Mouse (Mus musculus) stomach, embryonic 15.5 days (tissue): ENCODE results near the gene Casp8. TPM values are rescaled to one million over a fixed set of nuclear protein-coding genes. Genes with fewer than 3 reads are reported as not detected.
"Not testable (repeated sequence)": the region's sequence is repeated elsewhere in the genome, so short reads cannot be mapped to it uniquely, and the experiment has no call there.

Experiments
- ATAC-seq: fragments of 200-750 bp; cut with Nextera tagmentation; 2 replicates; pipeline ENCODE4 v1.8.0; 2017; ENCODE audit warnings: low read depth, moderate number of reproducible peaks, moderate TSS enrichment; ENCODE audit not compliant: insufficient read depth, low FRiP score
- H3K27ac ChIP-seq: fragments of 300-500 bp; sonication (generic); 2 replicates; pipeline ENCODE4 v1.5.1; 2015; ENCODE audit warnings: mild to moderate bottlenecking, inconsistent platforms
- H3K27me3 ChIP-seq: fragments of 300-500 bp; sonication (generic); replicated peaks from 2 replicates; pipeline ENCODE4 v1.6.1; 2015; ENCODE audit warnings: inconsistent platforms
- H3K36me3 ChIP-seq: fragments of 300-500 bp; sonication (generic); 2 replicates; pipeline ENCODE4 v1.6.1; 2015; ENCODE audit warnings: inconsistent platforms
- H3K4me1 ChIP-seq: fragments of 300-500 bp; sonication (generic); 2 replicates; pipeline ENCODE4 v1.6.1; 2015; ENCODE audit warnings: inconsistent platforms
- H3K4me2 ChIP-seq: fragments of 300-500 bp; sonication (generic); 2 replicates; pipeline ENCODE4 v1.6.1; 2015; ENCODE audit warnings: mild to moderate bottlenecking, inconsistent platforms
- H3K4me3 ChIP-seq: fragments of 300-500 bp; sonication (generic); replicated peaks from 2 replicates; pipeline ENCODE4 v1.5.1; 2015; ENCODE audit warnings: inconsistent platforms
- H3K9ac ChIP-seq: fragments of 300-500 bp; sonication (generic); 2 replicates; pipeline ENCODE4 v1.6.1; 2015; ENCODE audit warnings: inconsistent platforms
- H3K9me3 ChIP-seq: fragments of 300-500 bp; sonication (generic); 2 replicates; pipeline ENCODE4 v1.6.1; 2016; ENCODE audit warnings: inconsistent platforms
- WGBS: fragments of 180-500 bp; shearing (Covaris S2); methylation state at CpG from one replicate; pipeline ENCODE4 v1.1.7; 2015; 5-methylcytosine and 5-hydroxymethylcytosine counted together
- polyA plus RNA-seq: library from polyadenylated mRNA; unstranded; fragments of >200 nt; fragmentation: Nextera tagmentation; extraction: Ambion mirVana; gene quantifications from 2 replicates; pipeline ENCODE4 v1.2.1, GENCODE M21; 2015

Gene Casp8
- polyA plus RNA-seq, 1 experiment from 2014 or later, result 41.8 TPM

DNA sequence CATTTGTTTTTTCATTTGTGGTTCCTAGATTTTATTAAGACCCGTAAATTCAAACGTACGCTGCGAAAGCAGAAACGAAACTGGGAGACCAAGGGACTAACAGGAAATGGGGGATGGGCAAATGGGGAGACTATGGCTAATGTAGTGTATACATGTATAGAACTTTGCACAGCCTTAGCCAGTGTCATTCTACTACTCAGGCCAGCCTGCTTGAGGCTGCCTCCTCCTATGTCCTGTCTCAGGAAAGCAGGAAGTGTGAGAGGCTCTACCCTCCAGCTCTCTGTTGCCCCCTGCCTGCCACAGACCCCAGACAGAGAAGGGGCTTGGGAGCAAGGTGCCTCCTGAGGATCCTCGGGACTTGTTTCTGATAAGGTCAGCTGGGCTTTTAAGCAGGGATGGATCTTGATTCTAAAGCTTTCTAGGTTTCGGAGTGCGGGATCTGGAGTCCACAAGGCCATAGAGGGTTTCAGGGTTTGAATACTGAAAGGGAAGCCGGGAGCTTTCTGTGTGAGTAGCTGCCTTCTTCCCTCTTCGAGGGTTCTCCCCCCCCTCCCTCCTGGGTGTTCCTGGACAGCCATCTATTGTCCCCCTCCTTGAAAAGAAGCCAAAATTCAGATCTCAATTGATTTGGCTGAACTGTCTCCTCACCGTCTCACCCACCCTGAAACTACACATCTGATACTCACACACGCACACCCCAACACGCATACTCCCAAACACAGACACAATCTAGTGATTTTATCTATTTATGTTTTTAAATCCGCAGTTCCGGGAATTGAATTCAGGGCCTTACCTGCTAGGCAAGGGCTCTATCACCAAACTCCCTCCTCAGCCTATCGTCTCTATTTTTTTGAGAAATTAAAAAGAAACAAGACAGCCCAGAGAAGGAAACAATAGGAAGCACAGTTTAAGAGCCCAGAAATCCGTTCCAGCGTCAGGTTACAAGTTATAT lies 7.4 kb downstream of the Casp8 start:
- no peak overlapping the region for H3K4me3 ChIP-seq
- WGBS, result 80% methylated on average over 18 of the region's 18 CpGs
- H3K9me3 ChIP-seq, result no peaks in the 10 kb centered on the region
- no peaks in the 10 kb centered on the region for H3K4me1 ChIP-seq
- peak; percentile 63; the same call in 1 of the 2 replicates for ATAC-seq
- H3K27me3 ChIP-seq, result no peaks in the 10 kb centered on the region
- no peak overlapping the region for H3K4me2 ChIP-seq
- no peak overlapping the region for H3K9ac ChIP-seq
- H3K27ac ChIP-seq, result peak overlapping the region; percentile 57; the same call in 1 of the 2 replicates
- 0 out of 2 replicates have a peak, but pooled peaks cover 2% of the 10 kb centered on the region for H3K36me3 ChIP-seq

GRCm38 (mm10) chr1:58803531-58803930 lies 8.4 kb downstream of the Casp8 start:
- Histone ChIP-seq H3K4me3 (no peak overlapping the region), H3K36me3 (0 out of 2 replicates have a peak, but pooled peaks cover 2% of the 10 kb centered on the region), H3K27ac (no peak overlapping the region), H3K4me2 (no peak overlapping the region), H3K27me3 (no peaks in the 10 kb centered on the region), H3K9ac (no peak overlapping the region), H3K4me1 (no peaks in the 10 kb centered on the region), H3K9me3 (no peaks in the 10 kb centered on the region)
- 88% methylated on average over 6 of the region's 6 CpGs for WGBS
- no peak for ATAC-seq

DNA sequence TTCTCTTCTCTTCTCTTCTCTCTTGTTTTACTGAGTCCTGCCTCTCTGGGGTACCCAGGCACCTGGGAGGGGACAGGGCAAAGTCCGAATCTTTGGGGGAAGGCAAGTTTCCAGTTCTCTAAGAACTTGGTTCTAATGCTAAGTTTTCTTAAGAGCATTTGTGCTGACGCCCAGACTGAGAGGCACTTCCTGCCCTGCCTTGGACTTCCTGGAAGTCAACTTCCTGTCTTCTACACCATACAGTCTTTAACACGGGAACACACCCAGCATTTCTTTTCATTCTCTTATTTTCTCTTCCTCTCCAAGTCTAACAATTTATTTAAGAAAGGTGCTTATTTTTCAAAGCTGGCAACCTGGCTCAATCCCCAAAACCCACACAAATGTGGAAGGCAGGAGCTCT lies 11.5 kb downstream of the Casp8 start:
- Histone ChIP-seq H3K4me1 (no peaks in the 10 kb centered on the region), H3K27me3 (no peaks in the 10 kb centered on the region), H3K36me3 (no peaks in the 10 kb centered on the region), H3K9me3 (no peaks in the 10 kb centered on the region), H3K4me2 (no peak overlapping the region), H3K4me3 (no peak overlapping the region), H3K9ac (no peak overlapping the region), H3K27ac (no peak overlapping the region)
- no peak for ATAC-seq
- 72% methylated on average over 3 of the region's 3 CpGs for WGBS

DNA sequence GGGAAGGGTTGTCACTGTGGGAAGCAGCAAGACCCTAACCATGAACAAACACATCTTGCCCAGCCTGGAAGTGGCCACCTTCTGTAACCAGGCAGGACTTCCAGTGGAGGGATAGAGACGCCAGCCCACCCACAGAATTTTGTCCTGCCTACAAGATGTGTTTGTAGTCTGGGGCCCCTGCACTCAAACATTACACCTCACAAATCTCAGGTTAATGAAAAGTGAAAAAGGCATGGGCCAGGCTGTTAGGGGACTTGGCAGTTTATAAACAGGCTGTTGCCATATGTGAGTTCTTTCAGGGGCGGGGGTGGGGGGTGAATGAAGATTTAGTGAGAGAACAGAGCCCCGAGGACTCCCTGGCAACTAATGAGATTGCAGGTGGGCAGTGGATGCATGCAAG lies 31.1 kb downstream of the Casp8 start:
- Histone ChIP-seq H3K4me1 (no peaks in the 10 kb centered on the region), H3K27me3 (no peaks in the 10 kb centered on the region), H3K9ac (no peak overlapping the region), H3K4me2 (no peak overlapping the region), H3K9me3 (no peaks in the 10 kb centered on the region), H3K27ac (no peak overlapping the region), H3K36me3 (peaks cover 19% of the 10 kb centered on the region), H3K4me3 (no peak overlapping the region)
- no peak for ATAC-seq
- 67% methylated on average over 3 of the region's 3 CpGs for WGBS

DNA sequence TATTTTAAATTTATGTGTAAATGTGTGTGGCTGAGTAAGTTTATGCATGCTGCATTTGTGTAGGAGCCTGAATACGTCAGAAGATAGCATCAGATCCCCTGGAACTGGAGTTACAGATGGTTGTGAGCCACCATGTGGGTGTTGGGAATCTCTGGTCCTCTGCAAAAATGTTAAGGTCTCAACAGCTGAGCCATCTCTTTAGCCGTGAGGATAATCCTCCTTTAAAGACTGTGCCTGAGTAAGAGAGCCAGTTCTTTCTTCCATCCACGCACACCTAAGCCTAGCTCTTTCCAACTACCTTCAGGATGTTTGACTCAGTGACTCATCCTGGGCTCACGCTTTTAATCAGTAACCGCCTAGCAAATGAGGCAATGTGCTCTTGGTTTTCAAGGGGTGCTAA lies 35.6 kb downstream of the Casp8 start:
- WGBS, result 81% methylated on average over 5 of the region's 5 CpGs
- H3K4me3 ChIP-seq, result no peak overlapping the region
- no peak overlapping the region for H3K9ac ChIP-seq
- H3K27ac ChIP-seq, result no peak overlapping the region
- H3K9me3 ChIP-seq, result no peaks in the 10 kb centered on the region
- H3K27me3 ChIP-seq, result no peaks in the 10 kb centered on the region
- H3K4me1 ChIP-seq, result no peaks in the 10 kb centered on the region
- no peak overlapping the region for H3K4me2 ChIP-seq
- ATAC-seq, result no peak
- peaks cover 39% of the 10 kb centered on the region for H3K36me3 ChIP-seq

GRCm38 (mm10) chr1:58832198-58832597 lies 37.0 kb downstream of the Casp8 start:
- no peak overlapping the region for H3K27ac ChIP-seq
- WGBS, result 74% methylated on average over 2 of the region's 2 CpGs
- H3K4me2 ChIP-seq, result no peak overlapping the region
- no peaks in the 10 kb centered on the region for H3K27me3 ChIP-seq
- no peak overlapping the region for H3K4me3 ChIP-seq
- H3K9ac ChIP-seq, result no peak overlapping the region
- H3K36me3 ChIP-seq, result peaks cover 36% of the 10 kb centered on the region
- H3K9me3 ChIP-seq, result no peaks in the 10 kb centered on the region
- no peaks in the 10 kb centered on the region for H3K4me1 ChIP-seq
- no peak for ATAC-seq

DNA sequence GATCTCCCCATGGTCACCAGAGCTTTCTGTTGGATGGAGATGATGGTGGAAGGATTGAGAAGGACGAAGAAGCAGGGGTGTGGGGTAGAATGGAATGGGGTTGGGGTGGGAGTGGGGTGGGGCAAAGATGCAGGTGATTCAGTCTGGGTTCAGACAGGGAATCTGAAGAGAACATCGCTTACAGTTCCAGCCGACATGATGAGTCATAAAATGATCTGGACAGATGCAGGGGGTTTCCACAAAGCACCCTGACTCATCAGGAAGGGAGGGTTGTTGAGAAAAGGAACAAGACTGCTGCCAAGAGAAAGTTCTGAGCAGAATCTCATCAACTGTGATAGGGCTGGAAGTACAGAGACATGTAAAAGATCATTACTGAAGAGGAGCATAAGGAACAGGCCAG lies 61.6 kb downstream of the Casp8 start:
- ATAC-seq, H3K36me3 ChIP-seq, H3K4me2 ChIP-seq, H3K4me1 ChIP-seq, H3K9ac ChIP-seq, H3K27ac ChIP-seq, H3K27me3 ChIP-seq, H3K4me3 ChIP-seq, H3K9me3 ChIP-seq: not testable (repeated sequence)
- 80% methylated on average over 3 of the region's 3 CpGs for WGBS

GRCm38 (mm10) chr1:58859131-58859530 lies 64.0 kb downstream of the Casp8 start:
- not testable (repeated sequence) for H3K36me3 ChIP-seq, H3K9ac ChIP-seq, H3K4me1 ChIP-seq, H3K27me3 ChIP-seq, H3K27ac ChIP-seq, H3K4me2 ChIP-seq, ATAC-seq, H3K4me3 ChIP-seq, H3K9me3 ChIP-seq
- WGBS, result 60% methylated on average over 4 of the region's 4 CpGs

DNA sequence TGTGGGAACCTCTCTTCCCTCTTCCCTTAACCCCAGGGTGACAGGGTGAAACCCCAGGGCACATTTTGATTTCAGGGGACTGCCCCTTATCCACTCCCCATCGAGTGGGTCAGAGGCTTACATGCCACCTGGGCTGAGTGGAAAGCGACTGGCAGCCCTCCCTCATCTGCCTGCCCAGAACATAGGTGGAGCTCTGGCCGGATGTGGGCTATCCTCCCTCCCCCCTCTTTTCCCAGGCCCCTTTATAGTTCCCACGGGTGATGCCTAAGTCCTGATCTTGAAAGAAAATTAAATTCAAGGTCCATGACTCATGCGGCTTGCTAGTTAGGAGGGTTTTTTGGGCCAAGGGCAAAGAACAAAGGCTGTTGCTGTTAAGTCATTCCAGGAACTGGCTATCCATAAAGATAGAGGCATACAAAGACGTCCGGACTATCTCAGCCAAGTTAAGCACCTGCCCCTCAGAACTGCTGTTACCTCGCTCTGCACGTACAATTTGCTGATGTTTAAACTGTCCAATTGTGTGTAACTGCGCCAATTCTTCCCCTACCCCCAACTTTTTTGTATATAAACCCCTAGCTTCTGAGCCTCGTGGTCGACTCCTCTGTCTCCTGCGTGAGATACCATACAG lies 64.7 kb downstream of the Casp8 start:
- not testable (repeated sequence) for H3K4me2 ChIP-seq, H3K9ac ChIP-seq, H3K4me1 ChIP-seq, H3K9me3 ChIP-seq, H3K36me3 ChIP-seq, H3K4me3 ChIP-seq, H3K27me3 ChIP-seq
- ATAC-seq, result peak; percentile 76
- peak overlapping the region; percentile 11; the same call in 1 of the 2 replicates for H3K27ac ChIP-seq
- 64% methylated on average over 13 of the region's 13 CpGs for WGBS

GRCm38 (mm10) chr1:58860586-58860985 lies 65.4 kb downstream of the Casp8 start:
- not testable (repeated sequence) for H3K4me3 ChIP-seq, H3K27ac ChIP-seq, H3K36me3 ChIP-seq, H3K4me2 ChIP-seq, H3K9ac ChIP-seq, H3K27me3 ChIP-seq, H3K9me3 ChIP-seq, H3K4me1 ChIP-seq, ATAC-seq
- 68% methylated on average over 3 of the region's 3 CpGs for WGBS

DNA sequence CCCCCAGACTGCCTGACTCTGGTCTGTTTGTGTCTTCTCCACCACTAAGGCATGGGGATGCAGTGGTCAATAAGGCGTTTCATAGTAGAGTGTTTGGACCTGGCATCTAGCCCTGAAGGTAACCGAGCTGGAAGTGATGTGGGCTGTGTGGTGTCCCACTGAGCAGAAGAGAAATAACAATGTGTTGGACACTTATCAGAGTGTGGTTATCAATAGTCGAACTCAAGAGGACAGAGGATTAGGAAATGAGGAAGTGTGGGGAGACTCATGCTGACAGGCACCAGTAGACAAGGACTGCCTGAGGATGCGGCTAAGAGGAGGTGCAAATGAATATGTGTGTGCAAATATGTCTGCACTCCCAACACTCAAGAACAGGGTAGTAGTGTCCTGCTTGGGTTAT lies 81.3 kb downstream of the Casp8 start:
- H3K27me3 ChIP-seq, H3K9me3 ChIP-seq, H3K4me2 ChIP-seq, H3K27ac ChIP-seq, H3K36me3 ChIP-seq, H3K4me1 ChIP-seq, ATAC-seq, H3K9ac ChIP-seq, H3K4me3 ChIP-seq: not testable (repeated sequence)
- WGBS, result 82% methylated on average over 4 of the region's 4 CpGs

GRCm38 (mm10) chr1:58879291-58879690 lies 84.1 kb downstream of the Casp8 start:
- not testable (repeated sequence) for H3K4me3 ChIP-seq, H3K4me1 ChIP-seq, H3K36me3 ChIP-seq, H3K27ac ChIP-seq, H3K27me3 ChIP-seq, H3K9ac ChIP-seq, ATAC-seq, H3K9me3 ChIP-seq, H3K4me2 ChIP-seq
- WGBS, result 86% methylated on average over 2 of the region's 2 CpGs
